Mouse (Mus musculus) heart, embryonic 12.5 days (tissue): ENCODE measurements around the gene Meiob. TPM values are rescaled to one million over a fixed set of nuclear protein-coding genes. Genes with fewer than 3 reads are reported as not detected.
A peak's percentile ranks its signal among the peaks of the same experiment; 100 is the strongest.

ENCODE experiments used
- ATAC-seq: fragments of 200-750 bp; cut with Nextera tagmentation; 2 replicates; pipeline ENCODE4 v1.8.0; 2017; ENCODE audit warnings: moderate TSS enrichment, moderate library complexity; ENCODE audit not compliant: insufficient number of reproducible peaks, low FRiP score
- H3K27ac ChIP-seq: fragments of 300-500 bp; sonication (generic); 2 replicates; pipeline ENCODE4 v1.5.1; 2016; ENCODE audit warnings: mild to moderate bottlenecking, moderate library complexity; ENCODE audit not compliant: poor library complexity, severe bottlenecking
- H3K27me3 ChIP-seq: fragments of 300-500 bp; sonication (generic); replicated peaks from 2 replicates; pipeline ENCODE4 v1.6.1; 2016; ENCODE audit warnings: mild to moderate bottlenecking, moderate library complexity
- H3K36me3 ChIP-seq: fragments of 300-500 bp; sonication (generic); 2 replicates; pipeline ENCODE4 v1.6.1; 2016; ENCODE audit warnings: mild to moderate bottlenecking, moderate library complexity
- H3K4me1 ChIP-seq: fragments of 300-500 bp; sonication (generic); replicated peaks from 2 replicates; pipeline ENCODE4 v1.6.1; 2016; ENCODE audit warnings: mild to moderate bottlenecking
- H3K4me2 ChIP-seq: fragments of 300-500 bp; sonication (generic); 2 replicates; pipeline ENCODE4 v1.6.1; 2016; ENCODE audit warnings: mild to moderate bottlenecking, moderate library complexity
- H3K4me3 ChIP-seq: fragments of 300-500 bp; sonication (generic); 2 replicates; pipeline ENCODE4 v1.5.1; 2016; ENCODE audit warnings: mild to moderate bottlenecking
- H3K9ac ChIP-seq: fragments of 300-500 bp; sonication (generic); 2 replicates; pipeline ENCODE4 v1.6.1; 2016; ENCODE audit warnings: mild to moderate bottlenecking, moderate library complexity
- H3K9me3 ChIP-seq: fragments of 300-500 bp; sonication (generic); replicated peaks from 2 replicates; pipeline ENCODE4 v1.6.1; 2016; ENCODE audit warnings: mild to moderate bottlenecking, moderate library complexity
- WGBS: fragments of 180-500 bp; shearing (Covaris S2); methylation state at CpG from one replicate; pipeline ENCODE4 v1.1.7; 2016; 5-methylcytosine and 5-hydroxymethylcytosine counted together
- polyA plus RNA-seq: library from polyadenylated mRNA; unstranded; fragments of >200 nt; fragmentation: Nextera tagmentation; extraction: Ambion mirVana; gene quantifications from 2 replicates; pipeline ENCODE4 v1.2.1, GENCODE M21; 2016

The Meiob gene
- polyA plus RNA-seq, 1 experiment from 2014 or later = not detected

DNA sequence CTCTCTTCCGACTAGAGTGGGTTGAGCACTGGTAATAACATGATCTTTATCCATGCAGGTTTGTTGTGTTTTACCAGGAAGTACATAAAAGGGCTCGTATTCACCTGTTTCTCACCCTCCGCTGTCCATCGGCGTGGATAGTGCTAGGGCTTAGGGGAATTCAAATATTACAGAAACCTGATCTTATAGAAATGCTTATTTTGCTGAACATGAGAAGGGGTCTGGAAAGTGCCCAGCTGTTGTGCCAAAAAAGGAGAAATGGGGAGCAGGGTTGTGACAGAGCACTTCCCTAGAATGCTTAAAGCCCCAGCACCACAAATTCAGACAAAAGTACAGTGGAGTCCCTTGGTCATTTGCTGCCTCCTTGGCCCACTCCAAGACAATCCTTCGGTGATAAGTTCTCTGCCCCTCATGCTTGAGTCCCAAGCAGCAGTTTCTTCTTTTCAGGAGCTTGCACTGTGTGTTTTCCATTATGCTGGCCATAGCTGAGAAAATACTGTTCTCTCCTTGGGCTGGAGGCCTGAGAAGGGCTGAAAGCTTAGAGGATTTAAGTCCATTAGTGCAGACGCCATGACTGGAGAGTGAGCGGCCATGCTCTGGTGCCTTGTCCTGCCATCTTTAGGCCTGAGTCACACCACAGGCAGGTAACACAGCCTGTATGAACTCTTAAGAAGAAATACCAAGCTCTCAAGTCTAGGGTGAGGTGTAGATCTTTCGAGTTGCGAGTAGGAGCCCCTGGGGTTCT is 47.5 kb downstream of the Meiob start:
- WGBS = 79% methylated on average over 10 of the region's 10 CpGs
- ATAC-seq = no peak
- peaks cover 9% of the 10 kb centered on the region; the same call in 1 of the 2 replicates for H3K27me3 ChIP-seq
- H3K9me3 ChIP-seq = no peaks in the 10 kb centered on the region
- peak overlapping the region; percentile 94 for H3K4me2 ChIP-seq
- H3K4me1 ChIP-seq = peaks cover 15% of the 10 kb centered on the region
- peaks cover 22% of the 10 kb centered on the region for H3K36me3 ChIP-seq
- H3K27ac ChIP-seq = no peak overlapping the region
- peak overlapping the region; percentile 91; the same call in 1 of the 2 replicates for H3K9ac ChIP-seq
- H3K4me3 ChIP-seq = peak overlapping the region; percentile 81

DNA sequence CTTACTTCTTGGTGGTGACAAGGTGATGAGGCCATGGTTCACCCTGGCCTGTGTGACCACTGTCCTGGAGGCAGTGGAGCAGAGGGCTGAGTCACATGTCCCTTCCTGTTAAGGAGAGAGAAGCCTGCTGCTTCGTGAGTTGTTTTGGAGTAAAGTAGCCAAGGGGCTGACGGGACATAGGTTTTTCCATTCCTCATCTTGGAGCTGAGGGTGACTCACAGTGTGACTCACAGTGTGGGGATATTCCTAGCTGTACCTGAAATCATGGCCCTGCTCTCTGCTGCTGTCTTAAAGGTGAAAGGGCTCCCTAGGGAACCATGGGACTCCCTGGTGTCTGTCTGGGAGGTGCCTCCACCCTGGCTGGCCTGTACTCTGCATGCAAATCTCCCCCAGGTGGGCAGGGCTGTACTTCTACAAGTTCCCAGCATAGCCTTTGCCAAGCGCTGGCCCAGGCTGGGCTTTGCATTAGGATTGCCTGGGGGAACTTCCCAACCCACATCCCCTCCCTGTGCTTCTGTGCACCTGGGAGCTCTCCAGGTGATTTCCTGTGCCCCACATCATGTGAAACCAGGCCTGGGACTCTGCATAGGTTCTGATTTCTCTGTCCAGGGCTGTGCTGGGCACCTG is 51.9 kb downstream of the Meiob start:
- H3K27me3 ChIP-seq = peaks cover 9% of the 10 kb centered on the region; the same call in 1 of the 2 replicates
- no peaks in the 10 kb centered on the region for H3K9me3 ChIP-seq
- no peak overlapping the region for H3K4me2 ChIP-seq
- H3K27ac ChIP-seq = no peak overlapping the region
- WGBS = 64% methylated on average over 3 of the region's 3 CpGs
- H3K36me3 ChIP-seq = peaks cover 49% of the 10 kb centered on the region
- H3K4me1 ChIP-seq = peaks cover 9% of the 10 kb centered on the region
- no peak overlapping the region for H3K4me3 ChIP-seq
- ATAC-seq = no peak
- H3K9ac ChIP-seq = no peak overlapping the region

GRCm38 (mm10) chr17:24856589-24856988 is 52.5 kb downstream of the Meiob start:
- no peak overlapping the region for H3K4me3 ChIP-seq
- 88% methylated on average over 13 of the region's 13 CpGs for WGBS
- H3K27ac ChIP-seq = no peak overlapping the region
- H3K9ac ChIP-seq = no peak overlapping the region
- no peak overlapping the region for H3K4me2 ChIP-seq
- H3K4me1 ChIP-seq = peaks cover 2% of the 10 kb centered on the region; the same call in 1 of the 2 replicates
- no peaks in the 10 kb centered on the region for H3K9me3 ChIP-seq
- ATAC-seq = no peak
- peaks cover 55% of the 10 kb centered on the region for H3K36me3 ChIP-seq
- H3K27me3 ChIP-seq = peaks cover 3% of the 10 kb centered on the region; the same call in 1 of the 2 replicates

DNA sequence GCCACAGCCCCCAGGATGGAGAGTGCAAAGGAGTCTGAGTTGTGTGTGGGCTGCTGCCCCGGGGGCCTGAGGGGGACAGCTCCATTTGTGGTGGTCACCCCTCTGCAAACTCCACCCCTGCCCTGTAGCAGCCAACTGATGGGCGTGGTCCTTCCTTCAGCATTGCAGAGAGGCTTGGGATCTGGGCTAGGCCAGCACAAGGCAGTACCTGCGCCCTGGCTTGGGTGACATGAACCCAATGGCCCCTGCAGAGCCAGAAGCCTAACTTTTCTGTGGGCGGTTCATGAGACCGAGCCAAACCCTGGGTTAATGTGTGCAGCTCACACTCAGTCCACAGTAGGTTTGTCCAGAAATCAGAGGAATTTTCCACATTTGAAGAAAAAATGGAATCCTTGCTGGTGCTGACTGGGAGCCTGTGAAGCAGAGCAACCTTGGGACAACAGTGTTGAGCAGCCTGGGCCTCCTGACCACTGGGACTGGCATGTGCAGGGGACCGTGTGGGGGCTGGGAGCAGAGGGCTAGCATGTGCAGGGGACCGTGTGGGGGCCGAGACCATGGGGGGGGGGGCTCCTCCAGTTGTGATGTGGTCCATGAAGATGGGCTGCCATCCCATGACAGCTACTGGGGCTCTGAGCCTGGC is 53.9 kb downstream of the Meiob start:
- Histone ChIP-seq H3K27me3 (no peaks in the 10 kb centered on the region), H3K9me3 (no peaks in the 10 kb centered on the region), H3K27ac (no peak overlapping the region), H3K9ac (no peak overlapping the region), H3K4me2 (no peak overlapping the region), H3K4me3 (no peak overlapping the region), H3K36me3 (peaks cover 64% of the 10 kb centered on the region), H3K4me1 (no peaks in the 10 kb centered on the region)
- WGBS = 79% methylated on average over 8 of the region's 8 CpGs
- ATAC-seq = no peak

DNA sequence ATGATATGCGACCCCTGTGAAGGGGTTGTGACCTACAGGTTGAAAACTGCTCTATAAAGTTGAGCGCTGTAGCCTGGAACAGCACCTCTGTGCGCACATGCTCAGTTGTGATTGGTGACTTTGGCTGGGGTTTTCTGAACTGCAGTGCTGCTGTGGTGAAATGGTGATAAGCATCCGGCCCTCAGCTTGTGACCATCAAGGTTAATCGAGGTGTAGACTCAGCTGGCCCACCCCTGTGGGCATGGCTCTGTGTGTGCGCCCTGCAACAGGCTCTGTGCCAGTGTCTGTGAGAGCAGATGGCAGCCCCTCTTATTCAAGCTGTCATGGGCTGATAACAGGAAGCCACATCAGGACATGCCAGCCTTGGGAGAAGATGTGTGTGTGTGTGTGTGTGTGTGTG is 54.9 kb downstream of the Meiob start:
- Histone ChIP-seq H3K36me3 (peaks cover 62% of the 10 kb centered on the region), H3K4me3 (no peak overlapping the region), H3K4me1 (no peaks in the 10 kb centered on the region), H3K9me3 (no peaks in the 10 kb centered on the region), H3K27me3 (no peaks in the 10 kb centered on the region), H3K27ac (no peak overlapping the region), H3K9ac (no peak overlapping the region), H3K4me2 (no peak overlapping the region)
- ATAC-seq = no peak
- WGBS = 82% methylated on average over 6 of the region's 6 CpGs

DNA sequence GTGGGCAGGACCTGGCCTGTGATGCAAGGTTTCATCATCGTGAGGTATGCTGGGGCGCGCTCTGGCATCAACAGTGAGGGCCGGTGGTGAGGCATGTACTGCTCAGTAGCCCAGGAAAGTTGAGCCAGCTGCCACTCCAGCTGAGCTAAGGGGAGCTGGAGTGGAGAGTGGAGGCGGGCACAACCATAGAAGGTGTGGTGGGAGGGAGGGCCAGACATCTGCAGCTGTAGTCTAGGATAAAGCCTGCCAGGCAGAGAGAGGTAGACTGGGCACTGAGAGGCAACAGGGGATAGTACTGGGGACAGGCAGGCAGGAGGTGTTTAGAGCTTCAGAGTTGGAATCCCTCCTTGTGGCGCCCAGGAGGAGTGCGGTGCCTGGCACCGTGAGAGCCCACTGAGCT is 56.0 kb downstream of the Meiob start:
- Histone ChIP-seq H3K36me3 (peaks cover 64% of the 10 kb centered on the region), H3K4me3 (no peak overlapping the region), H3K27ac (no peak overlapping the region), H3K4me1 (no peaks in the 10 kb centered on the region), H3K4me2 (no peak overlapping the region), H3K27me3 (no peaks in the 10 kb centered on the region), H3K9me3 (no peaks in the 10 kb centered on the region), H3K9ac (no peak overlapping the region)
- 84% methylated on average over 8 of the region's 8 CpGs for WGBS
- ATAC-seq = no peak

GRCm38 (mm10) chr17:24861785-24862184 is 57.7 kb downstream of the Meiob start:
- Histone ChIP-seq H3K9me3 (no peaks in the 10 kb centered on the region), H3K4me3 (no peak overlapping the region), H3K4me1 (no peaks in the 10 kb centered on the region), H3K9ac (no peak overlapping the region), H3K4me2 (no peak overlapping the region), H3K27me3 (no peaks in the 10 kb centered on the region), H3K36me3 (peaks cover 52% of the 10 kb centered on the region), H3K27ac (no peak overlapping the region)
- ATAC-seq = no peak
- 88% methylated on average over 3 of the region's 3 CpGs for WGBS

- peaks cover 29% of the 10 kb centered on the region for H3K36me3 ChIP-seq
- 87% methylated on average over 8 of the region's 8 CpGs for WGBS
- H3K9me3 ChIP-seq = no peaks in the 10 kb centered on the region
- H3K9ac ChIP-seq = no peak within 1 kb of the TSS
- H3K27ac ChIP-seq = no peak within 1 kb of the TSS
- H3K27me3 ChIP-seq = no peaks in the 10 kb centered on the region
- H3K4me3 ChIP-seq = no peak within 1 kb of the TSS
- H3K4me1 ChIP-seq = no peaks in the 10 kb centered on the region
- no peak for ATAC-seq
- no peak within 1 kb of the TSS for H3K4me2 ChIP-seq
Observed at GRCm38 (mm10) chr17:24865776-24866175, 61.7 kb downstream of the Meiob start, which contains the start of gene Igfals. TSS of gene Igfals (plus strand) at chr17:24865997.

DNA sequence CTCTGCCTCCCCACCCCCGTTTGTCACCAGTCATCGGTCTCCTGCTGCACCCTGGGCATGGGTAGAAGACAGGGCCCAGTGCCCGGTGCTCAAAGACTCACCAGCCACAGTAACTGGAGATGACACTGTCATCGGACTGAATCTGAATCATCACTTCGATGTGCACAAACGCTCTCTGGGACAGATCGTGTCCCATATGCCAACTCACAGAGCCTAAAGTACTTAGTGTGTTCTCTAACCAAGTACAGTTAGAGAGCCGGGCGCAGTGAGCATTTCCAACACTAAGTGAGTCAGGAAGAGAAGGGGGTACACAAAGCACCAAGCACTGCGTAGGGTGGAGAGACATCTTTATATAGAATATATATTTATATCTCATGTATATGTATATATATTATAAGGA is 63.8 kb downstream of the Meiob start:
- Histone ChIP-seq H3K27me3 (no peaks in the 10 kb centered on the region), H3K4me1 (no peaks in the 10 kb centered on the region), H3K9me3 (no peaks in the 10 kb centered on the region), H3K4me3 (no peak overlapping the region), H3K9ac (no peak overlapping the region), H3K4me2 (no peak overlapping the region), H3K36me3 (peaks cover 10% of the 10 kb centered on the region; the same call in 1 of the 2 replicates), H3K27ac (no peak overlapping the region)
- 88% methylated on average over 10 of the region's 10 CpGs for WGBS
- no peak for ATAC-seq

- Histone ChIP-seq H3K4me1 (no peaks in the 10 kb centered on the region), H3K4me3 (no peak overlapping the region), H3K36me3 (no peaks in the 10 kb centered on the region), H3K9ac (no peak overlapping the region), H3K27ac (no peak overlapping the region), H3K9me3 (no peaks in the 10 kb centered on the region), H3K27me3 (no peaks in the 10 kb centered on the region), H3K4me2 (no peak overlapping the region)
- WGBS = 34% methylated on average over 4 of the region's 4 CpGs
- ATAC-seq = no peak
Observed at GRCm38 (mm10) chr17:24873695-24874404, 69.8 kb downstream of the Meiob start.

GRCm38 (mm10) chr17:24874405-24874745 is 70.3 kb downstream of the Meiob start:
- H3K9ac ChIP-seq = no peak overlapping the region
- H3K4me2 ChIP-seq = no peak overlapping the region
- no peaks in the 10 kb centered on the region for H3K4me1 ChIP-seq
- no peak for ATAC-seq
- H3K27me3 ChIP-seq = no peaks in the 10 kb centered on the region
- no peaks in the 10 kb centered on the region for H3K36me3 ChIP-seq
- H3K9me3 ChIP-seq = no peaks in the 10 kb centered on the region
- H3K4me3 ChIP-seq = no peak overlapping the region
- 57% methylated on average over 1 of the region's 1 CpGs for WGBS
- H3K27ac ChIP-seq = no peak overlapping the region
